Mouse (Mus musculus) midbrain, embryonic 12.5 days (tissue): ENCODE measurements around the gene Spice1. TPM values are rescaled to one million over a fixed set of nuclear protein-coding genes. Genes with fewer than 3 reads are reported as not detected.

Experiments used
- ATAC-seq: fragments of 200-750 bp; cut with Nextera tagmentation; 2 replicates; pipeline ENCODE4 v1.8.0; 2017; ENCODE audit warnings: low read depth, moderate TSS enrichment, moderate library complexity; ENCODE audit not compliant: low FRiP score
- H3K27ac ChIP-seq: fragments of 300-500 bp; sonication (generic); replicated peaks from 2 replicates; pipeline ENCODE4 v1.5.1; 2016; ENCODE audit warnings: mild to moderate bottlenecking
- H3K27me3 ChIP-seq: fragments of 300-500 bp; sonication (generic); 2 replicates; pipeline ENCODE4 v1.6.1; 2016; ENCODE audit warnings: mild to moderate bottlenecking
- H3K36me3 ChIP-seq: fragments of 300-500 bp; sonication (generic); 2 replicates; pipeline ENCODE4 v1.6.1; 2016
- H3K4me1 ChIP-seq: fragments of 300-500 bp; sonication (generic); 2 replicates; pipeline ENCODE4 v1.6.1; 2016
- H3K4me2 ChIP-seq: fragments of 300-500 bp; sonication (generic); replicated peaks from 2 replicates; pipeline ENCODE4 v1.6.1; 2016; ENCODE audit warnings: mild to moderate bottlenecking, moderate library complexity
- H3K4me3 ChIP-seq: fragments of 300-500 bp; sonication (generic); 2 replicates; pipeline ENCODE4 v1.5.1; 2016; ENCODE audit warnings: mild to moderate bottlenecking
- H3K9ac ChIP-seq: fragments of 300-500 bp; sonication (generic); replicated peaks from 2 replicates; pipeline ENCODE4 v1.6.1; 2016; ENCODE audit warnings: mild to moderate bottlenecking, moderate library complexity
- H3K9me3 ChIP-seq: fragments of 300-500 bp; sonication (generic); 2 replicates; pipeline ENCODE4 v1.6.1; 2016; ENCODE audit warnings: mild to moderate bottlenecking
- WGBS: fragments of 180-500 bp; shearing (Covaris S2); methylation state at CpG from one replicate; pipeline ENCODE4 v1.1.7; 2016; 5-methylcytosine and 5-hydroxymethylcytosine counted together
- polyA plus RNA-seq: library from polyadenylated mRNA; unstranded; fragments of >200 nt; fragmentation: Nextera tagmentation; extraction: Ambion mirVana; gene quantifications from 2 replicates; pipeline ENCODE4 v1.2.1, GENCODE M21; 2016

Gene Spice1
- polyA plus RNA-seq, 1 experiment from 2014 or later = 26.6 TPM

DNA sequence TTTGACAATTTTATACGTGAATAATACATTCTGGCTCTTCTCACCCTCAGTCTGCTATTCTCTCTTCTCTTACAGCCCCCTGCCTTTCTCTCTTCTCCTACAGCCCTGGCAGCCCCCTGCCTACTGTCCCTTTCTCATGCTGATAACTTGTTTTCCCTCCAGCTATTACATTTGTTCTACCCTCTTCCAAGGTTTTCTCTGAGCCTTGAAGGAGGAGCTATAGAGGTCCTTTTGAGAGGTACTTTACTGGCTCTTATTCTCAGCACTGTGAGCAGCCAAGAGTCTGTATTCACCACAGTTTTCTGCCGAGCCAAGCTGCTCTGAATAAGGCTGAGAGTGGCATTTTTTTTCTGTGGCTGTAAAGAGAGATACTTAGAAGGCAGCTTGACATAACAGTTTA lies 36.6 kb downstream of the Spice1 start:
- no peaks in the 10 kb centered on the region for H3K9me3 ChIP-seq
- no peak overlapping the region for H3K4me3 ChIP-seq
- 28% methylated on average over 2 of the region's 2 CpGs for WGBS
- peaks cover 28% of the 10 kb centered on the region for H3K36me3 ChIP-seq
- no peak overlapping the region for H3K9ac ChIP-seq
- H3K4me1 ChIP-seq = peaks cover 12% of the 10 kb centered on the region; the same call in 1 of the 2 replicates
- no peaks in the 10 kb centered on the region for H3K27me3 ChIP-seq
- no peak overlapping the region for H3K4me2 ChIP-seq
- ATAC-seq = peak; percentile 63
- peak overlapping the region; percentile 8; the same call in 1 of the 2 replicates for H3K27ac ChIP-seq

DNA sequence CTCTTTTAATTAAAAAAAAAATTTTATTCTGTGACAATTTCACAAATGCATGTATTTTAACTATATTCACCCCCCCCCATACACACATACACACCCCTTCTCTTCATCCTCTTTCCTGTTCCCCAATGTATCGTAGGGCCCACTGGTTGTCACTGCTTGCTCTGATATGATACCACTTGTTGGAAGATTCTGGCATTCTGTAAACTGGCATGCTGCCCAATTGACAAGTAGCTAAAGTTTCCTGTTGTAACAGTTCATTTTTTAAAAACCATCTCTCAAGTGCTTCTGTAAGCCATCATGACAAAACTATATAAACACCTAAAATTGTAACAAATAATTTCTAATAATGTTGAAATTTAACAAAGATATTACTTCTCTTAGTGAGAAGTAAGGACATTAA lies 37.3 kb downstream of the Spice1 start:
- Histone ChIP-seq H3K4me1 (peaks cover 12% of the 10 kb centered on the region; the same call in 1 of the 2 replicates), H3K9ac (no peak overlapping the region), H3K36me3 (peaks cover 32% of the 10 kb centered on the region), H3K27me3 (no peaks in the 10 kb centered on the region), H3K27ac (no peak overlapping the region), H3K4me2 (no peak overlapping the region), H3K9me3 (no peaks in the 10 kb centered on the region), H3K4me3 (no peak overlapping the region)
- WGBS = 96% methylated on average over 1 of the region's 1 CpGs
- no peak for ATAC-seq

DNA sequence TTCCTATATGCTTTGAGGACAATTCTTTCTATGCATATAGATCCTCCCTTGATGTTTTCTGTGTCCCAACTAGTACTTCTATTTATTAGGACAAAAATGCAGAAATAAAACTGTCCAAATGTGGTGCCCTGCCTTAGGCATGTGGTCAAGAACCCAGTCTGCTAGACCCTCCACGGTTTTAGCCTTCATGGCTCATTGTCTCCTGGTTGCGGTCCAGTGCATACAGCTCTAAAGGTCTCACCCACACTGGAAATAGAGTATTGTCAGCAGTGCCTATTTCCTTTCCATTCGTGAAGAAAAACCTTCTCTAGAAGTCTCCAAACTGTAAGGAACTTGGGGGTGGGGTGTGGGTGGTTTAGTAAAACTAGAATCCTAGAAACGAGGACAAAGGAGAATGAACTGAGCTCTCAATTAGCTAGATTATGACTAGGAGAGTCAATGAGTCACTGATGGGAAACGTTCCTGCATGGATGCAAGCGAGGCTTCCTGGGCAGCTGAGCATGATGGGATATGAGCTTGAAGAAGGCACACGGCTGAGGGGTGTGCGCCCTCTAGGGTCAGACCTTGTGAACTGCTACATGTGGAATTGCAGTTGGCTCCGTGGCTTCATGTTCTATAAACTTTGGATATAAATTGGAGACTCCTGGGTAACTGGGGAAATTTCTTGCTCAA lies 45.1 kb downstream of the Spice1 start:
- ATAC-seq = no peak
- Histone ChIP-seq H3K4me3 (no peak overlapping the region), H3K4me1 (peaks cover 12% of the 10 kb centered on the region), H3K9me3 (no peaks in the 10 kb centered on the region), H3K36me3 (peaks cover 21% of the 10 kb centered on the region), H3K9ac (no peak overlapping the region), H3K4me2 (no peak overlapping the region), H3K27ac (no peak overlapping the region), H3K27me3 (no peaks in the 10 kb centered on the region; the same call in 1 of the 2 replicates)
- WGBS = 38% methylated on average over 9 of the region's 9 CpGs

DNA sequence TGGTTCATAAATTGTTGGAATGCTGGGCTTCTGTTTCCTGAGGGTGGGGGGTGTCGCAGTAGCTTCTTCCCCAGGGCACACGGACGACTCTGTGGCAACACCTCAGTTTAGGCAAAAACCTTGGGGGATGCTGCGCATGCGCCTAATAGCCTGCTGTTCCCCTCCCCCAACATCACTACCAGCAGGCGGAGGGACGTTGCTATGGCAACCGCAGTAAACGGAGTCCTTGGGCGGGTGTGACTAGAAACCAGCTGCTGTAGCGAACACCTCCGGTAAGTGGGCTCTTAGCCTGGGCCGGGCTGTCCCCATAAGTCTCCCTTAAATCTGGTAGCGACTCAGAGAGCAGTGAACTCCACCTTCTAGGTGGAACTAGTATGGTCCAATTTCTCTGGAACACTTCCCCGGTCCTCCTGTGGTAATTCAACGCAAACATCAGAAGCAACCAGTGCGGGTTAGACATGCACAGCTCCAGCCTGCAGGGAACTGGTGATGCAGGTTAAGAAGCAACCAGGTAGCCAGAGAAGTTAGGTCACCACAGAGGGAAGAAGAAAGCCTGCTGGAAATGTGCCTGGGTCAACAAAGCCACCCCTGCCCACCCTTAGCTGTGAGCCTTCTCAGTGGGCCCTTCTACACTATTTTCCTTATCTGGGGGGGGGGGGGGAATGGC lies 47.8 kb downstream of the Spice1 start, which contains the start of gene Cfap44:
Cfap44 (plus strand) TSS at position 220 of the 667 bp plus-strand sequence.
- H3K27ac ChIP-seq = peak within 1 kb of the TSS; percentile 46; the same call in 1 of the 2 replicates
- no peaks in the 10 kb centered on the region for H3K36me3 ChIP-seq
- peak within 1 kb of the TSS; percentile 41 for H3K4me3 ChIP-seq
- ATAC-seq = peak; percentile 93
- no peaks in the 10 kb centered on the region for H3K9me3 ChIP-seq
- peak within 1 kb of the TSS; percentile 43; the same call in 1 of the 2 replicates for H3K9ac ChIP-seq
- peaks cover 12% of the 10 kb centered on the region for H3K4me1 ChIP-seq
- WGBS = 1% methylated on average over 17 of the region's 17 CpGs
- H3K4me2 ChIP-seq = peak within 1 kb of the TSS; percentile 59
- no peaks in the 10 kb centered on the region; the same call in 1 of the 2 replicates for H3K27me3 ChIP-seq

DNA sequence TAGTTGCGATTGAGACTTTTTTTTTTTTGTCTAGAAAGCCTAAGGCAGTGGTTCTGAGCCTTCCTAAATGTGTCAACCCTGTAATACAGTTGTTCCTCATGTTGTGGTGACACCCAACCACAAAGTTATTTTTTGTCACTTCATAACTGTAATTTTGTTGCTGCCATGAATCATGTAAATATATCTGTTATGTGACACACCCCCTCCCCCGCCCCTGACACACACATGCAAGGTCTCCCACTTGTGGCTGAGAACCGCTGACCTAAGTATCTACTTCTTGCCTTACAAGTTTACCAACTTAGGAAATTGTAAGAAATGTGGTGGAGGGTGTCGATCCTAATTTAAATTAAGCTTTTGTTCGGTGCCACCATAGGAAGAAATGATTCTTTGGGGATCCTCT lies 58.0 kb downstream of the Spice1 start:
- no peak overlapping the region for H3K4me2 ChIP-seq
- no peak overlapping the region for H3K9ac ChIP-seq
- no peaks in the 10 kb centered on the region for H3K9me3 ChIP-seq
- no peak overlapping the region for H3K4me3 ChIP-seq
- no peaks in the 10 kb centered on the region for H3K36me3 ChIP-seq
- H3K27ac ChIP-seq = no peak overlapping the region
- 96% methylated on average over 5 of the region's 5 CpGs for WGBS
- H3K4me1 ChIP-seq = no peaks in the 10 kb centered on the region
- no peak for ATAC-seq
- no peaks in the 10 kb centered on the region for H3K27me3 ChIP-seq

DNA sequence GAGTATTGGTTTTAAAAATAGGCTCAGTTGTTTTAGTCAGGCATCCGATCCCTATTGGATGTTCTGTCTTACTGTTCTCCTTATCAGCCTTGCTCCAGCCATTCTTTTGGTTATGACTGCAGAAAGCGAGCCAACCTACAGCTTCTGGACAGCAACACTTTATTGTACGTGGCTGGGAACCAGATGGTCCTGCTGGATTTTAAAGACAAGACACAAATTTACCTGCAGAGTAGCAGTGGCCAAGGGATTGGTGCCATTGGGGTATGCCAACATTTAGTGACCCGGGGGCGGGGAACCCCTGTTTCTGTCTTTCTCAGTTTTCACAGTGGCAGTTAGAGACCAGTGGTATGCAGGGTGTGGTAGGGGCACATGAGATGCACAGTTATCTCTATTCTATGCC lies 60.3 kb downstream of the Spice1 start:
- Histone ChIP-seq H3K27ac (no peak overlapping the region), H3K4me3 (no peak overlapping the region), H3K27me3 (no peaks in the 10 kb centered on the region), H3K36me3 (no peaks in the 10 kb centered on the region), H3K9me3 (no peaks in the 10 kb centered on the region), H3K9ac (no peak overlapping the region), H3K4me1 (no peaks in the 10 kb centered on the region), H3K4me2 (no peak overlapping the region)
- 92% methylated on average over 5 of the region's 5 CpGs for WGBS
- no peak for ATAC-seq

DNA sequence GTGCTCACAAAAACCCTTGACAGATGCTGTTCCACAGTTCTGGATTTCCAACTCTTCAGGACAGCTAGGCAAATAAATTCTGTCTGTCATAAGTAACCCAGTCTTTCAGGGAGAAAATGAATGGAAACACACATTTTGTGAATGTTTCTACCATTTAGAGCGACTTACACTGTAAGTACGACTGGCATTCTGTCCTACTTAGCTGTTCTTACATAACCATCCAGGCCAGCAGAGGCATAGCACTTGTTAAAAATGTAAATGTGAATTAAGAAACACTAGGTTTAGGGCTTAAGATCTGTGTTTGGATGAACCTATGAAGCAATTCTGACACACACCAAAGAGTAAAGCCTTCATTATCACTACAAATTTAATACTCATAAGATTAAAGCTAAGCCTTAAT lies 61.4 kb downstream of the Spice1 start:
- H3K4me3 ChIP-seq = no peak overlapping the region
- H3K27ac ChIP-seq = no peak overlapping the region
- H3K27me3 ChIP-seq = no peaks in the 10 kb centered on the region
- H3K9ac ChIP-seq = no peak overlapping the region
- no peak overlapping the region for H3K4me2 ChIP-seq
- no peaks in the 10 kb centered on the region for H3K9me3 ChIP-seq
- H3K36me3 ChIP-seq = no peaks in the 10 kb centered on the region
- H3K4me1 ChIP-seq = no peaks in the 10 kb centered on the region
- no peak for ATAC-seq
- 81% methylated on average over 2 of the region's 2 CpGs for WGBS

DNA sequence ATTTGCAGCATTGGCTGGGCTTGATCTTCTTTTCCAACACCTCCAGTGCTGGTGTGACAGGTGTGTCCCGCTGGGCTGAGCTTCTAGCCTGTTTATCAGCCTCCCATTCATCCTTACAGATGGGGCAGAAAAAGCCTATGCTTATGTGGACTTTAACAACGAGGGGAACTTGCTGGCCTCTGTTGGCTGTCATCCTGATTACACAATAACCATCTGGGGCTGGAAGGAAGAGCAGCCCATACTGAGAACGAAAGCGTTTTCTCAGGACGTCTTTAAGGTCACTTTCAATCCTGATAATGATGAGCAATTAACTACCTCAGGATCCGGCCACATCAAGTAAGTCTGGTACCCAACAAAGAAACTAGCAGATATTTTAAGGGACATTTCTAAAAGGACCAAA lies 63.3 kb downstream of the Spice1 start:
- no peaks in the 10 kb centered on the region for H3K27me3 ChIP-seq
- H3K36me3 ChIP-seq = no peaks in the 10 kb centered on the region
- ATAC-seq = no peak
- no peak overlapping the region for H3K9ac ChIP-seq
- no peak overlapping the region for H3K27ac ChIP-seq
- H3K4me3 ChIP-seq = no peak overlapping the region
- H3K4me1 ChIP-seq = no peaks in the 10 kb centered on the region
- no peaks in the 10 kb centered on the region for H3K9me3 ChIP-seq
- 66% methylated on average over 6 of the region's 6 CpGs for WGBS
- H3K4me2 ChIP-seq = no peak overlapping the region

DNA sequence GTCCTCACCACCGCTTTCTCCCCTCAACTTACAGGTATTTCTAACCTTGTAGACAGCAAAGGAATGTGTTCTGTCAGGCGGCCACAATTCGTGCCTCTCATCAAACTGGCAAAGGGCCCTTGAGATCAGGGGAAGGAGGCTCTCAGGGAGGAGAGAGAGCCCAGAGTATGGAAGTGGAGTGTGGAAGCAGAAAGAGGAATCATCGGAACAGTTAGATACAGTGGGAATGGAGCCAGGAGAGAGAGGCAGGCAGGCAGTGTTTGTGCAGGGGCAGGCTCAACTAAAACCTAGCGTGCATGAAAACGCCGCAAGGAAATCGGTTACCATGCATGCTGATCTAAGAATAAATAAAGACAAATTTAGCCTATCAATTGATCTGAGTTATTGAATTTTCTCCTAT lies 70.7 kb downstream of the Spice1 start:
- Histone ChIP-seq H3K27ac (no peak overlapping the region), H3K27me3 (no peaks in the 10 kb centered on the region), H3K4me3 (no peak overlapping the region), H3K9me3 (no peaks in the 10 kb centered on the region), H3K4me1 (no peaks in the 10 kb centered on the region), H3K9ac (no peak overlapping the region), H3K4me2 (no peak overlapping the region), H3K36me3 (no peaks in the 10 kb centered on the region)
- ATAC-seq = no peak
- WGBS = 84% methylated on average over 8 of the region's 8 CpGs

DNA sequence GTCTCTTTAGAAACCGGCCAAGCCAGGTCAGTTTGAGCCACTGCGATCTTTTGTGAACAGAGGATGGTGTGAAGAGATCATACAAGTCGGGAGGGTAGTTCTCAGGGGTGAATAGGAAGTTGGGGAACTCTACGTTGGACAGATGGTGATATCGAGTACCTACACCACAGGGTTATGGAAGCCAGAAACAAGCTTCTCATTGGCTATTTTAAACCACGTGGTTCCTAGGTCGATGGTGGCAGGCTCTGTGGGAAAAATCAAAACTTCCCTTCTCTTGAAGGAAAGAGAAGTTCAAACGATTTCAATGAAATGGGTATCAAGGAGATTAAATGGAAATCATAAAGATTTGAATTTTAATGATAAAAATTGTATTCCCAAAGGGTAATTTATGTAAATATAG lies 74.8 kb downstream of the Spice1 start:
- WGBS = 91% methylated on average over 8 of the region's 8 CpGs

DNA sequence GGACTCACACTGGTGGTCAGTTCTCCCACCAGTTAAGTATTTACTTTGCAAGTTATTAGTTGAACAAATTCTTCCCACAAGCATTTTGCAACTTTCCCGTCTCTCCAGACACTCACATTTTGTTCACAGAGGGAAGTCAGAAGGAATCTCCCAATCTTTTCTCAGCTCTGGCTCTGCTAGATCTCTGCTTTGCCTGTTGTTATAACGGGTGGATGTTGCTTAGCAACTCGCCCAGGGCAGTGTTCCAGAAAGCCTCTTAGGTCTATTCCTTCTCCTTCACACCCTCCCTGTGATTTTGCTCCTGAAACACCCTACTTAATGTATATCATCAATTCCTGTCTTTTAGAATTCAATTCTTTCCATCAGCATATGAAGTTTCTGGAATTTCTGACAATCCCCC lies 76.6 kb downstream of the Spice1 start:
- Histone ChIP-seq H3K27me3 (no peaks in the 10 kb centered on the region), H3K4me3 (no peak overlapping the region)
- 51% methylated on average over 3 of the region's 3 CpGs for WGBS

More for the DNA sequence above, 74.8 kb downstream of the Spice1 start:
- Histone ChIP-seq H3K9me3 (no peaks in the 10 kb centered on the region), H3K4me1 (no peaks in the 10 kb centered on the region), H3K36me3 (no peaks in the 10 kb centered on the region), H3K4me3 (no peak overlapping the region), H3K27ac (no peak overlapping the region), H3K4me2 (no peak overlapping the region), H3K9ac (no peak overlapping the region), H3K27me3 (no peaks in the 10 kb centered on the region)
- ATAC-seq = no peak

DNA sequence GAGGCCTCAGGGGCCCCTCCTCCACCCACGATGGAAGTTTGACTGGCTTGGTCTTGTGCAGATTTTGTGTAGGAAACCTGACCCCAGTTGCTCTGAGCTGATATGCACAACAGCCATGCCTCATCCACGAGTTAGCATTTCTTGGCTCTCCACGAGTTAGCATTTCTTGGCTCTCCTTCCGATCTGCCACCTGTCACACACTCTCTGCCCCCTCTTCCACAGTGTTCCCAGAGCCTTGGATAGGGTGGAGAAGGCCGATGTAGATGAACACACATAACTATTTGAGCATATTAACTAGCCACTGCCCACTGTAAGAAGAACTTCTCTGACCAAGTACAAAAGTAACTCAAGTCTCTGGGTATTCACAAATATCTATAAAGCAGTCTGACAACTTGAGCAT lies 81.5 kb downstream of the Spice1 start:
- H3K9me3 ChIP-seq = no peaks in the 10 kb centered on the region
- 85% methylated on average over 5 of the region's 5 CpGs for whole genome bisulfite sequencing
- H3K4me2 ChIP-seq = no peak overlapping the region
- no peaks in the 10 kb centered on the region for H3K4me1 ChIP-seq
- H3K4me3 ChIP-seq = no peak overlapping the region
- H3K27me3 ChIP-seq = no peaks in the 10 kb centered on the region
- no peak overlapping the region for H3K27ac ChIP-seq
- no peak for ATAC-seq
- no peak overlapping the region for H3K9ac ChIP-seq
- H3K36me3 ChIP-seq = no peaks in the 10 kb centered on the region

More for the DNA sequence above, 76.6 kb downstream of the Spice1 start:
- no peaks in the 10 kb centered on the region for H3K9me3 ChIP-seq
- H3K36me3 ChIP-seq = no peaks in the 10 kb centered on the region
- H3K4me1 ChIP-seq = no peaks in the 10 kb centered on the region
- no peak overlapping the region for H3K9ac ChIP-seq
- H3K4me2 ChIP-seq = no peak overlapping the region
- no peak for ATAC-seq
- H3K27ac ChIP-seq = no peak overlapping the region
